Mouse (Mus musculus) ES-Bruce4 (cell line): ENCODE measurements around the gene Zfp292.
A peak's percentile ranks its signal among the peaks of the same experiment; 100 is the strongest.

Source experiments
- CTCF ChIP-seq: IDR thresholded peaks from one replicate; pipeline ENCODE4 v1.8.1; 2011; ENCODE audit warnings: low read depth, low read length
- EP300 ChIP-seq: IDR thresholded peaks from 2 replicates; pipeline ENCODE4 v1.6.1; 2011; ENCODE audit warnings: low read depth, low read length; ENCODE audit not compliant: insufficient read depth

GRCm38 (mm10) chr4:34782730-34783129, 100.0 kb downstream of the Zfp292 start:
- no peak for TF ChIP-seq EP300
- peak; percentile 65 for TF ChIP-seq CTCF
